In the genomic region with DNA sequence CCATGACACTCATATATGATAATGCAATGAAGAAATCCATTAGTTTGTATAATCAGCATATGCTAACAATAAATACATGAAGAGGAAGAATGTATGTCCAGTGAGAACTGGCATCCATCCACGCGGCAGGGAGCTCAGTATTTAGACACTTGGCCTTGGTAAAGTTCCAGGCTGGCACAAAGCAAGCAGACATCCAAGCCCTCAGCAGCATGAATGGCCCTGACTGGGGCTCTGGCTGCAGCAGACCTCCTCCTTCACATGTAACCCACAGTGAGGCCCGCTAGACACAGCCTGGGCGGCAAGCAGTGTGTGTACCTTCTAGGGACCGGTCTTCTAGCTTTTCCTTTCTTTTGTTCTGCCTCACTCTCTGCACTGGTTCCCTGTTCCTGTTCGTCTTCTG, we compare ENCODE assay signal across 9 mouse cellular contexts. TPM values are rescaled to one million over a fixed set of nuclear protein-coding genes. Genes with fewer than 3 reads are reported as not detected.
A peak's percentile ranks its signal among the peaks of the same experiment; 100 is the strongest.
DNase-seq lines count a peak whose midpoint lies in the region; ATAC-seq lines count a peak whose summit lies in the region.
"Had no signal": no experiment of that assay in that cellular context is flagged by ENCODE, and none has a peak within 500 bp of the region (broad histone marks: within the 10 kb centered on the region; RNA-seq: fewer than 3 reads in every experiment).

No protein-coding gene starts in this region.

- 93% methylated on average over 6 of the region's 6 CpGs for WGBS in heart, embryonic 12.5 days
- 76% methylated on average over 6 of the region's 6 CpGs for WGBS in neural tube, embryonic 15.5 days

- H3K4me2 ChIP-seq in heart, embryonic 12.5 days: no peak overlapping the region
- no peak overlapping the region for H3K4me2 ChIP-seq in neural tube, embryonic 15.5 days

- peaks cover 84% of the 10 kb centered on the region for H3K36me3 ChIP-seq in heart, embryonic 12.5 days
- H3K36me3 ChIP-seq in neural tube, embryonic 15.5 days: peaks cover 61% of the 10 kb centered on the region

- 0 out of 2 replicates have a peak, but pooled peaks cover 2% of the 10 kb centered on the region for H3K4me1 ChIP-seq in heart, embryonic 12.5 days (replicated peaks)
- no peaks in the 10 kb centered on the region for H3K4me1 ChIP-seq in neural tube, embryonic 15.5 days

- ATAC-seq in heart, embryonic 12.5 days (ENCODE audit: insufficient number of reproducible peaks, low FRiP score): no peak
- peak; percentile 55; the same call in 1 of the 2 replicates for ATAC-seq in neural tube, embryonic 15.5 days (ENCODE audit: low FRiP score)

- H3K27me3 ChIP-seq in heart, embryonic 12.5 days (replicated peaks): no peaks in the 10 kb centered on the region
- no peaks in the 10 kb centered on the region for H3K27me3 ChIP-seq in neural tube, embryonic 15.5 days (replicated peaks)

- intact Hi-C loops in heart, postnatal 10 days (cut with DNase I): no loop called here

- no peak overlapping the region for H3K27ac ChIP-seq in heart, embryonic 12.5 days (ENCODE audit: poor library complexity, severe bottlenecking)
- H3K27ac ChIP-seq in neural tube, embryonic 15.5 days (replicated peaks): 0 out of 2 replicates have a peak overlapping the region, but pooled peaks have one; percentile 42

- DNase-seq in heart, postnatal 10 days: peak; percentile 70 to 75
- DNase-seq in right cerebral cortex, postnatal 4 days: peak; percentile 39
- DNase-seq in right cerebral cortex, adult 2 months (ENCODE audit: low spot score in 2 of 2): no peak
- peak; percentile 81 to 88 for DNase-seq in cerebellum, postnatal 10 days
- DNase-seq in thymus, postnatal 25 days: no peak
- no peak for DNase-seq in kidney, adult 18-20 months
- DNase-seq: lung, adult 18-20 months had no signal

- no peaks in the 10 kb centered on the region for H3K9me3 ChIP-seq in heart, embryonic 12.5 days (replicated peaks)
- H3K9me3 ChIP-seq in neural tube, embryonic 15.5 days (replicated peaks): no peaks in the 10 kb centered on the region

- no peak overlapping the region for H3K9ac ChIP-seq in heart, embryonic 12.5 days
- H3K9ac ChIP-seq in neural tube, embryonic 15.5 days (replicated peaks): no peak overlapping the region

- no peak overlapping the region for H3K4me3 ChIP-seq in heart, embryonic 12.5 days
- no peak overlapping the region for H3K4me3 ChIP-seq in neural tube, embryonic 15.5 days (replicated peaks)

RNA-seq across cellular contexts. Expression of gene Chd2, which starts 34.1 kb away (rescaled TPM):
- 10 to 100 TPM; 62.3 to 63.3 TPM for total RNA-seq in heart, postnatal 10 days (2021)
- polyA plus RNA-seq in heart, embryonic 12.5 days (2016; fragmentation: Nextera tagmentation; extraction: Ambion mirVana): 48.5 and 50.4 TPM in 2 replicates
- 31.2 and 39.3 TPM in 2 replicates for polyA plus RNA-seq in neural tube, embryonic 15.5 days (2015; fragmentation: Nextera tagmentation; extraction: Ambion mirVana)

Comparison
In these comparisons a context has a peak if more than half of its experiments do, and no peak if none do; other contexts are left out.
1. DNase-seq: peak in heart, postnatal 10 days (2 of 2), right cerebral cortex, postnatal 4 days (single experiment) and cerebellum, postnatal 10 days (2 of 2); none in right cerebral cortex, adult 2 months (0 of 2), thymus, postnatal 25 days (single experiment) and kidney, adult 18-20 months (single experiment).